Mouse (Mus musculus) frontal cortex, postnatal 25 days (tissue): ENCODE data around the gene Fgfr2.

Source experiments
- DNase-seq, 2 experiments: peaks; one replicate each; pipeline ENCODE4 v3.0.0; 2022; ENCODE audit warnings: low spot score in 2 of 2

Gene Fgfr2

GRCm38 (mm10) chr7:130645994-130646761 is 2477.0 kb downstream of the Fgfr2 start:
- no peak for DNase-seq

- DNase-seq, result no peak
Measured at GRCm38 (mm10) chr7:130645332-130645993, 2477.7 kb downstream of the Fgfr2 start.

GRCm38 (mm10) chr7:130640681-130641080 is 2482.5 kb downstream of the Fgfr2 start:
- DNase-seq, result no peak

GRCm38 (mm10) chr7:130637811-130638210 is 2485.3 kb downstream of the Fgfr2 start:
- DNase-seq, result no peak

GRCm38 (mm10) chr7:130636902-130637301 is 2486.2 kb downstream of the Fgfr2 start:
- no peak for DNase-seq

- no peak for DNase-seq
Measured at GRCm38 (mm10) chr7:130636274-130636673, 2486.9 kb downstream of the Fgfr2 start.

- DNase-seq, result no peak
Measured at GRCm38 (mm10) chr7:130635212-130635611, 2487.9 kb downstream of the Fgfr2 start.

GRCm38 (mm10) chr7:130634259-130634871 is 2488.8 kb downstream of the Fgfr2 start:
- DNase-seq, result no peak

GRCm38 (mm10) chr7:130632379-130632732 is 2490.8 kb downstream of the Fgfr2 start:
- DNase-seq, result no peak

- no peak for DNase-seq
Measured at GRCm38 (mm10) chr7:130631553-130632378, 2491.4 kb downstream of the Fgfr2 start.

GRCm38 (mm10) chr7:130630956-130631355 is 2492.2 kb downstream of the Fgfr2 start:
- no peak for DNase-seq

- DNase-seq, result no peak
Measured at GRCm38 (mm10) chr7:130629999-130630398, 2493.2 kb downstream of the Fgfr2 start.

GRCm38 (mm10) chr7:130628601-130629000 is 2494.5 kb downstream of the Fgfr2 start:
- DNase-seq, result no peak

- no peak for DNase-seq
Measured at GRCm38 (mm10) chr7:130625361-130625760, 2497.8 kb downstream of the Fgfr2 start.

- no peak for DNase-seq
Measured at GRCm38 (mm10) chr7:130624299-130624698, 2498.9 kb downstream of the Fgfr2 start.

- no peak for DNase-seq
Measured at GRCm38 (mm10) chr7:130622359-130622758, 2500.8 kb downstream of the Fgfr2 start.

GRCm38 (mm10) chr7:130621953-130622352 is 2501.2 kb downstream of the Fgfr2 start:
- DNase-seq, result no peak

- no peak for DNase-seq
Measured at GRCm38 (mm10) chr7:130621068-130621467, 2502.1 kb downstream of the Fgfr2 start.

- DNase-seq, result no peak
Measured at GRCm38 (mm10) chr7:130617591-130617990, 2505.6 kb downstream of the Fgfr2 start.

GRCm38 (mm10) chr7:130613973-130614372 is 2509.2 kb downstream of the Fgfr2 start:
- DNase-seq, result no peak

- DNase-seq, result no peak
Measured at GRCm38 (mm10) chr7:130606958-130607357, 2516.2 kb downstream of the Fgfr2 start.

GRCm38 (mm10) chr7:130605111-130605510 is 2518.0 kb downstream of the Fgfr2 start:
- DNase-seq, result no peak
